Mouse (Mus musculus) intestine, embryonic 16.5 days (tissue): ENCODE data around the gene Tmem106a. TPM values are rescaled to one million over a fixed set of nuclear protein-coding genes. Genes with fewer than 3 reads are reported as not detected.
"Not testable (repeated sequence)": the region's sequence is repeated elsewhere in the genome, so short reads cannot be mapped to it uniquely, and the experiment has no call there.

Experiments
- ATAC-seq: fragments of 200-750 bp; cut with Nextera tagmentation; 2 replicates; pipeline ENCODE4 v1.8.0; 2017; ENCODE audit warnings: moderate TSS enrichment, moderate library complexity
- H3K27ac ChIP-seq: fragments of 300-500 bp; sonication (generic); 2 replicates; pipeline ENCODE4 v1.5.1; 2014; ENCODE audit warnings: mild to moderate bottlenecking, low read length
- H3K27me3 ChIP-seq: fragments of 300-500 bp; sonication (generic); replicated peaks from 2 replicates; pipeline ENCODE4 v1.6.1; 2014; ENCODE audit warnings: low read length, control low read depth, mixed read lengths; ENCODE audit not compliant: control insufficient read depth, insufficient read depth
- H3K36me3 ChIP-seq: fragments of 300-500 bp; sonication (generic); 2 replicates; pipeline ENCODE4 v1.6.1; 2014; ENCODE audit warnings: low read length, control low read depth; ENCODE audit not compliant: control insufficient read depth, insufficient read depth
- H3K4me1 ChIP-seq: fragments of 300-500 bp; sonication (generic); 2 replicates; pipeline ENCODE4 v1.6.1; 2014; ENCODE audit warnings: low read length, control low read depth, mixed read lengths; ENCODE audit not compliant: control insufficient read depth, insufficient read depth
- H3K4me2 ChIP-seq: fragments of 300-500 bp; sonication (generic); 2 replicates; pipeline ENCODE4 v1.6.1; 2014; ENCODE audit warnings: low read depth, low read length, control low read depth
- H3K4me3 ChIP-seq: fragments of 300-500 bp; sonication (generic); 2 replicates; pipeline ENCODE4 v1.5.1; 2014; ENCODE audit warnings: mild to moderate bottlenecking, low read length
- H3K9ac ChIP-seq: fragments of 300-500 bp; sonication (generic); 2 replicates; pipeline ENCODE4 v1.6.1; 2014; ENCODE audit warnings: low read depth, low read length
- H3K9me3 ChIP-seq: fragments of 300-500 bp; sonication (generic); 2 replicates; pipeline ENCODE4 v1.6.1; 2016; ENCODE audit warnings: low read length, control low read depth; ENCODE audit not compliant: control insufficient read depth
- WGBS: fragments of 180-500 bp; shearing (Covaris S2); extraction: QIAGEN DNeasy Blood & Tissue Kit; methylation state at CpG from one replicate; pipeline ENCODE4 v1.1.7; 2014; 5-methylcytosine and 5-hydroxymethylcytosine counted together
- polyA plus RNA-seq: library from polyadenylated mRNA; unstranded; fragments of >200 nt; fragmentation: Nextera tagmentation; extraction: Ambion mirVana; gene quantifications from 2 replicates; pipeline ENCODE4 v1.2.1, GENCODE M21; 2015

The Tmem106a gene
- polyA plus RNA-seq, 1 experiment from 2014 or later = 38.6 TPM

DNA sequence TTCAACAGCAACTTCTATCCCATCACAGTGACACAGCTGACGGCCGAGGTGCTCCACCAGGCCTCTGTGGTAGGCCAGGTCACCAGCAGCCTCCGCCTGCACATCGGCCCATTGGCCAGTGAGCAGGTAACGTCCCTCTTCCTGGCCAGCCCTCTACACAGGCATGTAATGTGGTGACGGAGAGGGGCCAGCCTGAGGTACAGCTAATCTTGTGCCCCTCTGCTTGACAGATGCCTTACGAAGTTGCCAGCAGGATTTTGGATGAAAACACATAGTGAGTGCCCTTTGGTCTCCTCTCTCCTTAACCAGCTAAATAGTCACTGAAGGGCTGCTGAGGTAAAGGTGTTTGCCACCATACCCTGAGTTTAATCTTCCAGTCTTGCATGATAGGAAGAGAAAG lies 6.8 kb downstream of the Tmem106a start:
- Histone ChIP-seq H3K4me3 (no peak overlapping the region), H3K9ac (no peak overlapping the region), H3K4me2 (no peak overlapping the region), H3K4me1 (peaks cover 7% of the 10 kb centered on the region), H3K27ac (peak overlapping the region; percentile 26; the same call in 1 of the 2 replicates), H3K9me3 (no peaks in the 10 kb centered on the region), H3K36me3 (peaks cover 4% of the 10 kb centered on the region; the same call in 1 of the 2 replicates), H3K27me3 (no peaks in the 10 kb centered on the region)
- 91% methylated on average over 7 of the region's 7 CpGs for WGBS
- 0 out of 2 replicates have a peak, but pooled peaks have one; percentile 19 for ATAC-seq

DNA sequence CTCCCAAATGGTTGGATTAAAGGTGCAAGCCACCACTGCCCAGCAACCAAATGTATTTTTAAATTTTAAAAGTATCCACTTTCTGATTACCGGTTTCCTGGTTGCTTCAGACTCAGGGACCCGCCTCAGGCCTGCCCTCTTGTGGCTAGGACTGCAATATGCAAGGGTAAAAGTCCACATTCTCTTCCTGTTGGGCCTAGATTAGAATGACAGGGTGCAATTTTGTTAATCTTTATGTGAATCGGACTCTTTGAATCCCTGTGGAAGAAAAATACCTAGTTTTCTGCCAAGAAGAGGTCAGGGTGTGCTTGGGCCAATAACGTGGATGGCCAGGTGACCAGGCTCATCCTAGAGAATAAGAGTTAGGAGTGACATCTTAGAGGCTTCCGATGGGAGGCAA lies 7.4 kb downstream of the Tmem106a start:
- no peak overlapping the region for H3K4me3 ChIP-seq
- peak overlapping the region; percentile 78 for H3K27ac ChIP-seq
- no peaks in the 10 kb centered on the region for H3K27me3 ChIP-seq
- no peaks in the 10 kb centered on the region for H3K9me3 ChIP-seq
- H3K9ac ChIP-seq = 0 out of 2 replicates have a peak overlapping the region, but pooled peaks have one; percentile 16
- 25% methylated on average over 5 of the region's 5 CpGs for WGBS
- H3K36me3 ChIP-seq = peaks cover 4% of the 10 kb centered on the region; the same call in 1 of the 2 replicates
- no peak overlapping the region for H3K4me2 ChIP-seq
- peaks cover 7% of the 10 kb centered on the region for H3K4me1 ChIP-seq
- peak; percentile 58 for ATAC-seq

GRCm38 (mm10) chr11:101589989-101590624 lies 8.1 kb downstream of the Tmem106a start:
- Histone ChIP-seq H3K27ac (peak overlapping the region; percentile 78), H3K4me3 (no peak overlapping the region), H3K9ac (peak overlapping the region; percentile 3; the same call in 1 of the 2 replicates), H3K27me3 (no peaks in the 10 kb centered on the region), H3K9me3 (no peaks in the 10 kb centered on the region), H3K4me1 (peaks cover 7% of the 10 kb centered on the region; the same call in 1 of the 2 replicates), H3K4me2 (0 out of 2 replicates have a peak overlapping the region, but pooled peaks have one; percentile 2), H3K36me3 (peaks cover 4% of the 10 kb centered on the region; the same call in 1 of the 2 replicates)
- 55% methylated on average over 12 of the region's 12 CpGs for WGBS
- peak; percentile 67 for ATAC-seq

DNA sequence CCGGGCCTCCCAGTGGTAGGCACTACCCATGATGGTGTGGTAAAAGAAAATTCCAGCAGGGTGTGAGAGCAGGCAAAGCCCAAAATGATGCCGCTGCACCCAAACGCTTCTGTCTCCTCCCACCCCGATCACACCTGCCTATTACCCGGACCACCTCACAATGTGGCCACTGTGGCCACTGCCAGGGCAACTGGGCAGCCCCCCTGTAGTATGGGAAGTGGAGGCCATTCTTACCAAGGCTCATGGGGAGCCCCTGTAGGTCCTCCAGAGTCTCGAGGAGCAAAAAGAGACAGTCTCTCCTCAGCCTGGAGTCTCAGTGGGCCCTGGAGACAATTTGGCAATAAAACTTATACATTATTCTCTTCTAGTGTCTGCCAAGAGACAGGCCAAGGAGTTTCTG lies 17.1 kb downstream of the Tmem106a start, which contains the start of gene Gm11634:
TSS of gene Gm11634 (minus strand) at position 101 of the 400 bp plus-strand sequence.
- no peak within 1 kb of the TSS for H3K4me3 ChIP-seq
- H3K4me2 ChIP-seq = no peak within 1 kb of the TSS
- no peaks in the 10 kb centered on the region for H3K9me3 ChIP-seq
- H3K36me3 ChIP-seq = no peaks in the 10 kb centered on the region
- H3K27ac ChIP-seq = no peak within 1 kb of the TSS
- H3K27me3 ChIP-seq = no peaks in the 10 kb centered on the region
- no peak for ATAC-seq
- no peak within 1 kb of the TSS for H3K9ac ChIP-seq
- H3K4me1 ChIP-seq = no peaks in the 10 kb centered on the region
- WGBS = 71% methylated on average over 6 of the region's 6 CpGs

- ATAC-seq = no peak
- WGBS = 11% methylated on average over 3 of the region's 3 CpGs
Measured at GRCm38 (mm10) chr11:101602491-101602890, 20.4 kb downstream of the Tmem106a start.

GRCm38 (mm10) chr11:101604116-101604515 lies 22.1 kb downstream of the Tmem106a start:
- 0 out of 2 replicates have a peak overlapping the region, but pooled peaks have one; percentile 54 for H3K9ac ChIP-seq
- peak overlapping the region; percentile 52; the same call in 1 of the 2 replicates for H3K4me2 ChIP-seq
- no peaks in the 10 kb centered on the region for H3K27me3 ChIP-seq
- WGBS = 3% methylated on average over 3 of the region's 3 CpGs
- no peaks in the 10 kb centered on the region for H3K36me3 ChIP-seq
- no peaks in the 10 kb centered on the region for H3K4me1 ChIP-seq
- H3K27ac ChIP-seq = peak overlapping the region; percentile 82; the same call in 1 of the 2 replicates
- H3K9me3 ChIP-seq = no peaks in the 10 kb centered on the region
- no peak for ATAC-seq
- no peak overlapping the region for H3K4me3 ChIP-seq

More at GRCm38 (mm10) chr11:101602491-101602890, 20.4 kb downstream of the Tmem106a start:
- Histone ChIP-seq H3K9me3 (no peaks in the 10 kb centered on the region), H3K4me1 (no peaks in the 10 kb centered on the region), H3K36me3 (no peaks in the 10 kb centered on the region), H3K27me3 (no peaks in the 10 kb centered on the region), H3K4me3 (no peak overlapping the region), H3K9ac (no peak overlapping the region), H3K27ac (no peak overlapping the region), H3K4me2 (no peak overlapping the region)

- Histone ChIP-seq H3K9ac (peak overlapping the region; percentile 54; the same call in 1 of the 2 replicates), H3K4me2 (peak overlapping the region; percentile 52), H3K4me3 (peak overlapping the region; percentile 36), H3K27ac (peak overlapping the region; percentile 82)
- not testable (repeated sequence) for H3K4me1 ChIP-seq, H3K27me3 ChIP-seq, H3K9me3 ChIP-seq, H3K36me3 ChIP-seq
- WGBS = under 1% methylated on average over 30 of the region's 30 CpGs
- ATAC-seq = peak; percentile 91
Measured at GRCm38 (mm10) chr11:101604531-101605453, 22.8 kb downstream of the Tmem106a start.

GRCm38 (mm10) chr11:101607134-101607533 lies 25.1 kb downstream of the Tmem106a start:
- H3K27ac ChIP-seq, H3K36me3 ChIP-seq, H3K4me1 ChIP-seq, H3K4me2 ChIP-seq, H3K4me3 ChIP-seq, ATAC-seq, H3K27me3 ChIP-seq, H3K9ac ChIP-seq, H3K9me3 ChIP-seq: not testable (repeated sequence)
- WGBS = 86% methylated on average over 4 of the region's 4 CpGs

DNA sequence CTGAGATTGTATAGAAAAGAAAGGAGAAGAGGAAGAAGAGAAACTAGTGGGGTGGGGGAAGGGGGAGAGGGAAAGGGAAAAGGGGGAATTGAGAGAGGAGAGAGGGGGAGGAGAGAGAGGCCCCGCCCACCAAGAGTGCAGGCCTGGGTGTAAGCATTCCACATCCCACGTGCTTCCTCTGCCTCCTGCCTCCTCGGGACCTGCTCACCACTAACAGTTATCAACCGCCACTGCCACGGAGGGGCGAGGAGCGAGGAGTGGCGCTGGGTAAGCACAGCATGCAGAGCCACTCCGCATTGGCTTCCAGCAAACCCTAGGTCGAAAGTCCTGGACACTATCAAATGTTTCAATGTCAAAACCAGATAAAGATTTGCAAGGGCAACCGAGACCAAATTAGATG lies 28.4 kb downstream of the Tmem106a start:
- WGBS = 18% methylated on average over 11 of the region's 11 CpGs
- Histone ChIP-seq H3K4me2 (peak overlapping the region; percentile 10; the same call in 1 of the 2 replicates), H3K27ac (no peak overlapping the region), H3K27me3 (no peaks in the 10 kb centered on the region), H3K4me1 (peaks cover 7% of the 10 kb centered on the region), H3K9me3 (no peaks in the 10 kb centered on the region), H3K9ac (no peak overlapping the region), H3K4me3 (no peak overlapping the region), H3K36me3 (no peaks in the 10 kb centered on the region)
- ATAC-seq = no peak
